Mouse (Mus musculus): Measurements from ENCODE around the gene Trp53rkb.

DNA sequence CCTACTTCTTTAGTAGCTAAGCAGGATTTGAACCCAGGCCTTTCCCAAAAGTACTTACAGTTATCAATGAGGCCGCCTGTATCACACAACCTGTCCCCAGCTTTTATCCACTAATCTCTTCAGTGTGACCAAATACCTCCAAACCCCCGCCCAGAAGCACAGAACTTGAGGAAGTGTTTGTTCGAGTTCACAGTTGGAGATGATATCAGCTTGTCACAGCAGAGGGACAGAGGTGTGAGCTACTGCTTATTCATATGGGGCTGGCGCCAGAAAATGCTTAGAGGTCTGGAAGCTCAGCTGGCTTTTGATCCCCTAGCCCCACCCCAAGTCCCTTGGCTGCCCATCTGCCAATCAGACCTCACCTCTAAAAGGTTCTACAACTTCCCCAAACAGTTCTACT, 38.1 kb upstream of the Trp53rkb start:
- no peak for TF ChIP-seq POLR2A (IDR thresholded peaks at IDR 0.05; ENCODE audit: insufficient read depth, low read depth, low read length)
- TF ChIP-seq CTCF (IDR thresholded peaks at IDR 0.05) = no peak

Measured in heart, adult 2 months (tissue).